Mouse (Mus musculus) Muller cell, postnatal 12 days (primary cell): Measurements from ENCODE around the gene Tctn3.

ENCODE experiments used
- DNase-seq: peaks from one replicate; pipeline ENCODE4 v3.0.0-alpha.2; 2015; ENCODE audit errors: inconsistent ontology term

Gene Tctn3

GRCm38 (mm10) chr19:40611830-40612506, at the start of gene Tctn3, which contains the start of gene Entpd1:
Gene Tctn3, minus strand, starts transcription at chr19:40612233.
Gene Entpd1, plus strand, starts transcription at chr19:40612366.
- peak; percentile 97 for DNase-seq

GRCm38 (mm10) chr19:40661108-40661507, 49.1 kb upstream of the Tctn3 start:
- DNase-seq, result no peak

GRCm38 (mm10) chr19:40660510-40660909, 48.5 kb upstream of the Tctn3 start:
- no peak for DNase-seq

- DNase-seq, result no peak
Measured at GRCm38 (mm10) chr19:40659651-40660478, 47.8 kb upstream of the Tctn3 start.

GRCm38 (mm10) chr19:40658935-40659334, 46.9 kb upstream of the Tctn3 start:
- no peak for DNase-seq

GRCm38 (mm10) chr19:40658281-40658680, 46.2 kb upstream of the Tctn3 start:
- DNase-seq, result no peak

GRCm38 (mm10) chr19:40656207-40656606, 44.2 kb upstream of the Tctn3 start:
- DNase-seq, result no peak

- DNase-seq, result no peak
Measured at GRCm38 (mm10) chr19:40650090-40650489, 38.1 kb upstream of the Tctn3 start.

- no peak for DNase-seq
Measured at GRCm38 (mm10) chr19:40647319-40648158, 35.5 kb upstream of the Tctn3 start.

- DNase-seq, result no peak
Measured at GRCm38 (mm10) chr19:40646379-40646778, 34.3 kb upstream of the Tctn3 start.

- DNase-seq, result no peak
Measured at GRCm38 (mm10) chr19:40643846-40644245, 31.8 kb upstream of the Tctn3 start.

- peak; percentile 8 for DNase-seq
Measured at GRCm38 (mm10) chr19:40640799-40641198, 28.8 kb upstream of the Tctn3 start.

GRCm38 (mm10) chr19:40639729-40640304, 27.8 kb upstream of the Tctn3 start:
- no peak for DNase-seq

GRCm38 (mm10) chr19:40638582-40638981, 26.5 kb upstream of the Tctn3 start:
- no peak for DNase-seq

GRCm38 (mm10) chr19:40637601-40638000, 25.6 kb upstream of the Tctn3 start:
- DNase-seq, result no peak

- no peak for DNase-seq
Measured at GRCm38 (mm10) chr19:40637091-40637490, 25.1 kb upstream of the Tctn3 start.

- no peak for DNase-seq
Measured at GRCm38 (mm10) chr19:40633144-40633543, 21.1 kb upstream of the Tctn3 start.

- no peak for DNase-seq
Measured at GRCm38 (mm10) chr19:40632668-40633067, 20.6 kb upstream of the Tctn3 start.

GRCm38 (mm10) chr19:40632193-40632592, 20.2 kb upstream of the Tctn3 start:
- DNase-seq, result no peak

- no peak for DNase-seq
Measured at GRCm38 (mm10) chr19:40630606-40631005, 18.6 kb upstream of the Tctn3 start.

GRCm38 (mm10) chr19:40630096-40630495, 18.1 kb upstream of the Tctn3 start:
- DNase-seq, result no peak

GRCm38 (mm10) chr19:40628950-40629349, 16.9 kb upstream of the Tctn3 start:
- DNase-seq, result no peak
